In the genomic region with DNA sequence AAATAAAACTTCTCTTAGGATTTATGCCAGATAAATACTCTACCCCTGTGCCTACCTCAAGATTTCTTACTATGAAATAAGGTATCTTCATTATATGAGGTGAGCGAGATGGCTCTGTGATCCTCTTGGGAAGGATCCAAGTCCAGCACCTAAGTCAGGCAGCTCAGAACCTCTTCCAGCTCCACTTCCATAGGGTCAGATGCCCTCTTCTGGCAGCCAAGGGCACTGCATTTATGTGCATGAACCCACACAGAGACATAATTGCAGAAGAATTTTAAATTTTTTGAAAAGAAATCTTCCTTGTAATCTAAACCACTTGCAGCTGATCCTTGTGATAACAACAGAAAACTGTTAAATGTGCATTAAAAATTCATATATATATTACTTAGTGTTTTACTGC, we compare ENCODE assay signal across 11 mouse cellular contexts.
DNase-seq lines count a peak whose midpoint lies in the region; ATAC-seq and TF ChIP-seq lines count a peak whose summit lies in the region.
"Had no signal": no experiment of that assay in that cellular context is flagged by ENCODE, and none has a peak within 500 bp of the region (broad histone marks: within the 10 kb centered on the region; RNA-seq: fewer than 3 reads in every experiment).

No protein-coding gene starts in this region.

- intact Hi-C loops in left cerebral cortex, adult 2 months (cut with DNase I) = no loop called here

- no peaks in the 10 kb centered on the region for H3K4me1 ChIP-seq in G1E (ENCODE audit: insufficient read depth, low read depth, low read length)
- H3K4me1 ChIP-seq: embryonic facial prominence, embryonic 12.5 days had no signal

- no peaks in the 10 kb centered on the region for H3K9me3 ChIP-seq in G1E (replicated peaks)
- H3K9me3 ChIP-seq: embryonic facial prominence, embryonic 12.5 days had no signal

- H3K36me3 ChIP-seq in G1E (replicated peaks) = no peaks in the 10 kb centered on the region
- H3K36me3 ChIP-seq: embryonic facial prominence, embryonic 12.5 days had no signal

- no peak for DNase-seq in left cerebral cortex, adult 2 months (ENCODE audit: extremely low spot score in 1 of 2, low spot score in 2 of 2)
- no peak for DNase-seq in left cerebral cortex, adult 9 months (ENCODE audit: low spot score in 2 of 2)
- DNase-seq in B cell, adult 2 months = peak; percentile 24 to 38
- no peak for DNase-seq in G1E (ENCODE audit: low spot score)
- DNase-seq in adrenal gland, adult 2 months = no peak
- DNase-seq in urinary bladder, postnatal 36 days (ENCODE audit: low spot score in 2 of 2) = no peak
- DNase-seq: cerebellum, adult 18-20 months; kidney, adult 18-20 months had no signal

- TF ChIP-seq CTCF in left cerebral cortex, adult 2 months (IDR thresholded peaks at IDR 0.05) = peak; percentile 44
- TF ChIP-seq CTCF in G1E (IDR thresholded peaks at IDR 0.05; ENCODE audit: low read depth, low read length) = peak; percentile 44; the same call in 1 of the 2 replicates

- H3K4me3 ChIP-seq in left cerebral cortex, adult 2 months = no peak overlapping the region
- no peak overlapping the region for H3K4me3 ChIP-seq in G1E (ENCODE audit: low read depth, low read length)
- H3K4me3 ChIP-seq: embryonic facial prominence, embryonic 12.5 days had no signal

- peaks cover 7% of the 10 kb centered on the region for H3K27me3 ChIP-seq in G1E (ENCODE audit: insufficient read depth, low read length)
- H3K27me3 ChIP-seq: embryonic facial prominence, embryonic 12.5 days had no signal

- ATAC-seq in G1E (ENCODE audit: extremely low read depth, insufficient number of reproducible peaks, low FRiP score, poor library complexity, severe bottlenecking) = no peak
- peak; percentile 61; the same call in 1 of the 2 replicates for ATAC-seq in megakaryocyte progenitor cell, adult 5-6 weeks (replicated peaks; ENCODE audit: poor library complexity)
- ATAC-seq: activated CD4-positive, CD25-positive, alpha-beta regulatory T cell, adult 4 months had no signal

- no peak overlapping the region for H3K27ac ChIP-seq in left cerebral cortex, adult 2 months
- H3K27ac ChIP-seq: embryonic facial prominence, embryonic 12.5 days had no signal

Comparison
In these comparisons a context has a peak if more than half of its experiments do, and no peak if none do; other contexts are left out.
1. DNase-seq: peak in B cell, adult 2 months (2 of 2); none in left cerebral cortex, adult 2 months (0 of 2), left cerebral cortex, adult 9 months (0 of 2), G1E (single experiment), adrenal gland, adult 2 months (single experiment) and urinary bladder, postnatal 36 days (0 of 2).